Mouse (Mus musculus) heart, adult 11 months (tissue): ENCODE measurements at regions not wholly inside any gene's neighbourhood (a gene's known extent, or its start where the extent isn't known, plus 50 kb on each side); places are given as distances from the start of the nearest gene placed in this dataset.

Experiments
- DNase-seq: peaks from one replicate; pipeline ENCODE4 v3.0.0; 2022

GRCm38 (mm10) chr3:70860909-70861675 is 853.7 kb downstream of the Otol1 start:
- DNase-seq = no peak

GRCm38 (mm10) chr3:70873688-70874551 is 866.5 kb downstream of the Otol1 start:
- peak; percentile 86 for DNase-seq

DNA sequence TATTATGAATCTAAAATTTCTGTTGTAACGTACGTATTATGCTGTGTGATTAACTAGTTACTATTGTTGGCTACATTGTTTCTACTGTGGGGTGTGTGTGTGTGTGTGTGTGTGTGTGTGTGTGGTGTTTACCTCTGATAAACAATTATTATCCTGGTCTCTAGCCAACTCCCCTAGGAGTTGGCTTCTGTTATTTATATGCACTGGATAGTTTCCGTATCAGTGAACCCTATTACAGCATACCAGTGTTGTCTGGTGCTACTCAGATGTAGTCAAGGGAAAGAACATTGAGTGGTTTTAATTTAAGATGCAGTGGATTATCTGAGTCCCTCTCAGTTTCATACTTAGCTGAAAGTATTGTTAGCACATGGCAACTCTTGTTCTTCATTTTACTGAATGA is 867.2 kb downstream of the Otol1 start:
- DNase-seq = no peak
